Mouse (Mus musculus) spleen, postnatal 4 days (tissue): ENCODE data around the gene Hspe1.
A peak's percentile ranks its signal among the peaks of the same experiment; 100 is the strongest.
"Not testable (repeated sequence)": the region's sequence is repeated elsewhere in the genome, so short reads cannot be mapped to it uniquely, and the experiment has no call there.

Source experiments
- DNase-seq, 2 experiments: peaks; one replicate each; pipeline ENCODE4 v3.0.0; 2022; ENCODE audit warnings: low spot score in 2 of 2

The Hspe1 gene

DNA sequence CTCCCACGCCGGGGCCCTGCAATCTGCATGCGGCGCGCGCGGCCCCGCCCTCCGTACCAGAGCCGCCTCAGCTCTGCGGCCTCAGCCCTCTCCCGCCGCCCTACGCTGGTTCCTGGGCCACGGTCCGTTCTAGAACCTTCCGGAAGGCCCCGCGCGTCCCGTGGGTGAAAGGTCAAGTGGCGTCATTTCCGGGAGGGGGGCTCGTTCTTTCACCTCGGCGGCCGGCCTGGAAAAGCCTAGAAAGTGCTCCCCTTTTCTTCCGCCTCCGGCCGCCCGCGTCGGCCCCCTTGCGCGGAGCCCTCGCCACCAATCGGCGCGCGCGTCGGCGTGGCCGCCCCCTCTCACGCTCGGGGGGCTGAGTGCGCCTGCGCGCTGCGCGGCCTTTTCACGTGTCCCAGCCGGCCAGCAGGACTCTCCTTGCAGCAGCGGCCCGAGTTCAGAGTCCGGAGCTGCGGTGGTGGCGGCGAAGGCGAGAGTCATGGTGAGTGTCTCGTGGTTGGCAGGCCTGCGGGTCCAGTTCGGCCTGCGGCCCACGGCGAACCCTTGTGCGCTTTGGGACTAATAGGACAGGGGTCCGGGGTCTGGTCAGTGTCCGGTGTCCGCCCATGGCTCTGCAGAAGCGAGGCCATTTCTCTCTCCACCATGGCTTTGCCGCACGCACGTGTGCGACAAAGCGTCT, at the start of gene Hspe1, which contains the start of gene Hspd1:
Gene Hspe1 (plus strand): TSS at position 201 of the 679 bp plus-strand sequence.
Gene Hspd1 (minus strand): TSS at position 312 of the 679 bp plus-strand sequence.
- peak; percentile 94 to 96 for DNase-seq

DNA sequence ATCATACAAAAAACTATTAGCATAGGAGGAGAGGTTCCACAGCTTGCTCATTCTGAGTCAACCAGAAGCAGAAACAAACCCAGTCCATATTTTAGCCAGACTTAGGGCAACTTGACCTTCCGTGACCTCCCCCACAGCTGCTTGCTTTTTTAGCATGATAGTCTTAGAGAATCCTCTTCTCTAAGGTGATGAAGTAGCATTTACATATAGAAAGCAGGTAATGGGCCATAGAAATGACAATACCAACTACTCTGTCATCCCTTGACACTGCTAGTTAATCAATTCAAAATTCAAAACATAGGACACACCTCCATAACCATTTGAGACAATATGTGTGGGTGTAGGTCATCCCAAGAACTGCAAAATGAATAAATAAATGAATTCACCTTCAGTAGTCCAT, 48.0 kb upstream of the Hspe1 start:
- no peak for DNase-seq

DNA sequence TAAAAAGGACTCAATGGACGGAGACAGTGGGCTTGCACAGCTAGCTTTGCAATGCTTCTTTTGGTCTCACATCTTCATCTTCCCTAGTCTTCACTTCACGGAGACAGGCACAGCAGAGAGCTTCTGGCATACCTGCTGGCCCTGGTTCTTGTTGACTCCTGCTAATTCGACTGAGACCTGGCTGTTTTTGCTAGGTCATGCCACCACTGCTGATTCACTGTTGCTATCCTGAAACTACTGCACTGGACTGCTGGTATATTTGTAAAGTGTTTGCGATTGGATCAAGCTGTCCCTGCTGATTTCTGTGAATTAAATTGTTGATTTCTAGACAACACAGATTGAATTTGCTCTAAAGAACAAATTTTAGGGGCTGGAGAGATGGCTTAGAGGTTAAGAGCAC, 46.2 kb upstream of the Hspe1 start:
- no peak for DNase-seq

DNA sequence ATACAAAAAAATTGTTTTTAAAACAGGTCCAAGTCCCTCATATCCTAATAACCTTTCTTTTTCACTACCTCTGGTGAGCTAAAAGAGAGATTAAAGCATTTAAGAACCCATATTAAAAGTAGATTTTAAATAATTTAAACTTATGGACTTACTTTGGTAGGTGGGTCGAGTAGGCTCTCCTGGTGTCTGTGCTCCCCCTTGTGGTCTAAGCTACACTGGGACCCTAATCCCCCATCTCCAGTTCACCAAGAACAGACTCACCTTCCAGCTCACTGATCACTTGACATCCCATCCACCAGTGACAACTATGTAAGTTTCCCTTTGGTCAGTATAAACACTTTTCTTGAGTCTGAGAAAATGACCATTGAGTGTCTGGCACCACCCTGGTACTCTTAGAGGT, 45.7 kb upstream of the Hspe1 start:
- DNase-seq, result no peak

DNA sequence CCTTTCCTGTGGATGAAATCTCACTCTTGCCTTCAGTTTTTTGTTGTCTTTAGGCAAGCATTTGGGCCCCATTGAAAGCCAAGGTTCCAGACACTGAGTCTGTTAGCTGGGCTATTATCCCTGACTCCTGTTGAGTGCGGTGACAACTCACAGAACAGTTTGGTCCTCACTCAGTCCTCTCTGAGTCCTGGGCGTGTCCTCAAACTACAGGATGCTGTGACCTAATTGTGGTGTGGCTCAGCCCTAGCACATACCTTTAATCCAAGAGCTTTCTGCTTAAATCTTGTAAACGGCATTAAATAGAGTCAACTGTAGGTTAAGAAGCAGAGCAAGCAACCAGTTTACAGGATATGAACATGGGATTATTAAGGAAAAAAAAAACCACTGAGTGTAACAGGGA, 44.8 kb upstream of the Hspe1 start:
- no peak for DNase-seq

DNA sequence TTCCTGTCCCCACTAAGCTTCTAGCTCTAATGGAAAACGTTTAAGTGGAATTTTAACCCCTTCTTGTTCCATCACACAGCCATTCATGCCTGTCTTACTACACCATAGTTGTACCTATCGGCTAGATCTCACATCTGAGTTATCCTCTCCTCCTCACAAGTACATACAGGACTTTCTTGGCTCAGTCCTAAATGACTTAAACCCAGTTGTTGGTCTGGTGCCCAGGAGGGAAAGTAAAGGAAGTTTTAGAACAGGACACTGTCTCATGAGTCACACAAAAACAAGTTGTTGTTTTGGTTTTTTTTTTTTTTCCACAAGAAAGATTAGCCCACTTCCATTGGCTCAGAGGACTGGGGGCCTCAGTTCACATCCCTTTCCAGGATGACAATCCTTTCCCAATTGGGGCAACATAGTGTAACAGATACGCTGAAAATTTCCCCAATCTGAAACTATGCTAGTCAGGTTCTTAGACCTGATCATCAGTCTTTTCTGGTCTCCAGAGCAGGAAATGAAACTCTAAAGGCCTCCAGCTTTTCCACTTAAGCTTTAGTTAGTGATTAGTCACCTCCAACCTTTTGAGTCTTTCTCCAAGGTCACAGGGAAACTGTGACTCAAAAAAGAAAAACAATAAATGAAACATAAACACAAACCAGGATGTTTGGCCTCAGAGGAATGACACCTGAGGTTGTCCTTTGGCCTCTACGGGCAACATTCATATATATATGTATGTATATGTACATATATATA, 38.9 kb upstream of the Hspe1 start:
- DNase-seq, result no peak

DNA sequence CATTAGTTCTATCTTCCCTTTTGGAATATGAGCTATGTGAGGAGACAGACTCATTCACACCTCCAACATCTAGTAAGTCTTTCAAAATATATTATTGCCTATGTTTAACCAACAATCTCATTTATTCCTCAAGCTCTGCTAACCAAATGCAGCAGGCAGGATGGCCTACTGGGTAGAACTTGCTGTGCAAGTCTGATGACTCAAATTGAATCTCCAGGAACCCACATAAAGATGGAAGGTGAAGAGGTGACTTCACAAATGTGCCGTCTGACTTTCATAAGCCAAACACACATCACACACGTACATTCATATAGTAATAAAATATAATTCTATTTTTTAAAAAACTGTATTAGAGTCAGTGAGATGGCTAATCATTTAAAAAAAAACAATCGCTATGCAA, 36.3 kb upstream of the Hspe1 start:
- DNase-seq, result no peak

DNA sequence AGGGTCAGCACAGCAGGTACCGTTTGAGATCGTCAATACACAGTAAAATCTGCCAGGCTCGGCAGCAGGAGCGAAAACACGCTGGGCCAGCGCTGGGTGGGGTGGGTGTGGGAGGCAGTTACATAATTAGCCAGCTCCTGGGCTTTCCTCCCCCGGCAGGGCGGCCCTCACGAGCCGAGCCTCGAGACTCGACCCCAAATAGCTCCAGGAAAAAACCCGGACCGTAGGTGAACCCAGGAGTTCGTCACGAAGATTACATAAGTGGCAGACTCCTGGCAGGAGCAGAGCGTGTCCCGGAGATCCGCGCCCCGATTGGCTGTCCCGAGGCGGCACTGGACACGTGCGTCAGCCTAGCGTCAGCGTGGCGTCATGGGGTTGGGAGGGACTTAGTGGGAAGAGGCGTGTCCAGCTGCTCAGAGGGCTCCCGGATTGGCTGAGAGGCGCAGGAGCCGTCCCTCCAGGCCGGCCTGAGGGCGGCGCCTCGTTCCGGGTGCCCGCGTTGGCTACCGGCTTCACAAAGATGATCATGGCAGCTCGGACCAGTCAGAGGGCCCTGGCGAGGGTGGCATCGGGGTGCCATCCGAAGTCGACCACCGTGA, 35.5 kb upstream of the Hspe1 start, which contains the start of gene Coq10b:
Gene Coq10b (plus strand): TSS at position 416 of the 599 bp plus-strand sequence.
- peak; percentile 97 to 98 for DNase-seq

DNA sequence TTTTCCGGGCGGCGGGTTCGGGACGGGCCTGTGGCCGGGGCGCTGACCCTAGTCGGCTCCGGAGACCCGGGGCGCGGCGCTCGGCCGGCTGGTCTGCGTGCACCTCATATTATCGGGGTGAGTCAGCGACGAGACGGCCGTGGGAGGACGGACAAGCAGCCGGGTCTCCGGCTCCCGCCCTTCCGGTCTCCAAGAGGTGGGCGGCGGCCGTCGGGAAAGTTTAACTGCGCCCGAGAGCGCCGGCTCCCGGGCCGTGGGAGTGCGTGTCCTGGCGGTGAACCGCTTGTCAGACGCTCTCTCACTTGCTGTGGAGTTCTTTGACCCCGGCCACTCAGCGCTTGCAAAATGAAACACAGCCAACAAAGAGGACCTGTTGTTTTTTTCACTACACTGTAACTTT, 34.9 kb upstream of the Hspe1 start:
- DNase-seq, result peak; percentile 77 to 88

DNA sequence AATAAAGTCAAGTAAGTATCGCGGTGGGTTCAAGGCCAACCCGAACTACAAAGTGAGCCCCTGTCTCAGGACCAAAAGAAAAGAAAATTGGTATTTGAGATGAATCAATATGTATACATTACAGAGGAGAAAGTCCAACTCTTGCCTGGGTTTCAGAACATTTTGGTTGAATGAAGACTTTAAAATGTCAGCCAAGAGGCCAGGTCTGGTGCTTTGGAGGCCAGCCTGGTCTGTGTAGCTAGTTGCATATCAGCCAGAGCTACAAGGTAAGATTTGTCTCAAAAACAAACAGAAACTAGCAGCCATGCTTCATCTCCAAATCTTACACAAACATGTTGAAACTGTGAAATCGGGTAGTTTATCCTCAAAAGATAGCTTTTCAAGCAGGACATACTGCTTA, 34.3 kb upstream of the Hspe1 start:
- DNase-seq, result no peak

DNA sequence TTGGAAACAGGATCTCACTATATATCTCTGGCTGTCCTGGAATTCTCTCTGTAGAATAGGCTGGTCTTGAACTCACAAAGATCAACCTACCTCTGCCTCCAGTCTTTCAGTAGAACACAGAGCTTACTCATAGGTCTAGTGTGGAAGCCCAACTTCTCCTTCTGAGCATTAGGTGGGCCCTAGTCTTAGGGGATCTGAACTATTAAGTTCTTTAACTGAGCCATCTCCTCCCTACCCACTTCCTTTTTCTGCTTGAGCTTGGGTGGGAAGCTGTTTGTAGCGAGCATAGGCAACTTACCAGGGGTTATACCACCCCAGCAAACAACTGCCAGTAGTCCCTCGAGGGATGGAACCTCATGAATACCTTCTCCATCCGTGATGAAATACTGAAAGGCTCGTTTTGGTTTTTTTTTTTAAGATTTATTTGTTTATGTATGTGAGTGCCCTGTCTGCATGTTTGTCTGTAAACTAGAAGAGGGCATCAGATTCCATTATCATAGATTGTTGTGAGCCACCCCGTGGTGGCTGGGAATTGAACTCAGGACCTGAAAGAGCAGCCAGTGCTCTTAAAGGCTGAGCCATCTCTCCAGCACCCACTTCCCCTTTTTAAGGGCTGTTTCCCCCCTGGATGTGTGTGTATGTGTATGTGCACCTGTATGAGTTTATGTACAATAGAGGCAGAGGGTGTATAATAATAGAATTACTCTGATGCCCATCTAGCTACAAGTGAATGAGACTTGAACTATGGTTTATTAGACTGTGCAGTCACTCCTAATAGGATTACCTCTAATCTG, 32.4 kb upstream of the Hspe1 start:
- DNase-seq, result no peak

DNA sequence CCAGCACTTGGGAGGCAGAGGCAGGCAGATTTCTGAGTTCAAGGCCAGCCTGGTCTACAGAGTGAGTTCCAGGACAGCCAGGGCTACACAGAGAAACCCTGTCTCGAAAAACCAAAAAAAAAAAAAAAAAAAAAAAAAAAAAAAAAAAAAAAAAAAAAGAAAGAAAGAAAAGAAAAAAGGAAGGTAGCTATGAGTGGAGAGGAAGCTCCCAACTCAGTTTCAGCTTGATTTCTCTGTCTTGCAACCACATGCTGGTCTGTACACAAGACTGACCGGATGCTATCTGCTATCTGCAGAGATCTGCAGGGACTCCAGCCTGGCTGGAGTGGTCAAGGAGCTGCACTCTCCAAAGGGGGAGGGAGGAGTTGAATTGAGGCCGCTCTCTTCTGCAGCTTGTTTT, 29.5 kb upstream of the Hspe1 start:
- DNase-seq, result not testable (repeated sequence)

DNA sequence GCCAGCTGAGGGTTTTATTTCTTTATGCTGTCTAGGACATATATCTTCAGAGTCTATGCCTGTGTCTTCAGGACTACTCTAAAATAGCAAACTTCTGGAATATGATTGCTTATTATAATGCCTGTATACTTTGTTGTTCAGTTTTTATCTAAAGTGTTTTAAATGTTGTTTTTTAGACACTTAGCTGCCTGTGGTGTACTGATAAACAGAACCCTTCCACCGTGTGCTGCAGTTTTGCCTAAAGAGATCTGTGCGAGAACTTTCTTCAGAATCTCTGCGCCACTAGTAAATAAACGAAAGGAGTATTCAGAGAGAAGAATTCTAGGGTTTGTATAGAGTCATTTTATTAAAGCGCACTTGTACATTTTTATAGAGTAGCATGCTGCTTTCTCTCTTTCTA, 26.8 kb upstream of the Hspe1 start:
- no peak for DNase-seq

DNA sequence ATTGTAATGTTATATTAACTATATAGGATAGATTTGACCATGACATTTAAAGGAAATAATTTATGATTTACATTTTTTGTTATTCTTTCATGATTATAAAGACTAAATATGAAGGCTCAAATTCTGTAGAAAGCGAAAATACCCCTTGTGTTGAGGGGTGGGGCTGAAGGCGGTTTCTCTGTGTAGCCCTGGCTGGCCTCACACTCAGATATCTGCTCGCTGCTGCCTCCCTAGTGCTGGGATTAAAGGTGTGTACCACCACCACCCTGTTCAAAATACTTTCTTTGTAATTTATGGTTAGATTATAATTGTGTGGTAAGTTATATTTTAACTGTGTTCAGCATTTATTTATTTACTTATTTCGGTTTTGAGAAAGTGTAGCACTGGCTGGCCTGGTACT, 26.2 kb upstream of the Hspe1 start:
- DNase-seq, result no peak

DNA sequence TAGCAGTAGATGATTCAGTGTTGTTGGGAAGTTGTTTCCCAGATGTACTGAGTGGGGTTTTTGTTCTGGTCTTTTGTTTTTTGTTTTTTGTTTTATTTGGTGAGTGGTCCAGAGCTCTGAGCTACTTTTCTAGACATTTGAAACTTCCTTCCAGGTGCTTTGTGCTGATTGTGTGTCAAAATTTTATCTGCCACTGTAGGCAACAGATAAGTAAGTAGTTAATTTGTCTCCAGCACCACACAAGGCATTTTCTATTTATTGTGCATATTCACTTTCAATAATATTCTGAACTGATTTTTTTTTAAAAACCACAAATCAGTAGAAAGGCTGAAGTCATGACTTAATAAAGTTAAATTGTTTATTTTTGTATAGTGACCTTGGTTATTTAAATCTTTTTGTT, 15.6 kb upstream of the Hspe1 start:
- DNase-seq, result not testable (repeated sequence)

DNA sequence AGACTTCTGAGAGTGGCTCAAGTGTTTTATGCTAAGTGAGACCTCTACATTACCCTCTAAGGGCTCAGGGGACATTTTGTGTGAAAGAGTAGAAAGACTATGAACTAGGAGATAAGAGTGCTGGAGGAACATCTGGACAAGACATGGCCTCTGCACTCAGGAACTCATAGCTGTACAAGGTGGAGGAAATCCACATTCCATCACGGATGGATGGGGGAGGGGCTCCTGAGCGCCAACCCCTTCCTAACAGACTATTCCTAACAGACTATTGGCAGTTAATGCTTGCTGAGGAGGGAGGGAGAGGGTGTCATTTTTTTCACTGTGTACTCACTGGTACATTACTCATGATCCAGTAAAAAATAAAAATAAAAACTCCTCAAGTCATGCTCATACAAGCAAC, 13.2 kb upstream of the Hspe1 start:
- DNase-seq, result no peak

DNA sequence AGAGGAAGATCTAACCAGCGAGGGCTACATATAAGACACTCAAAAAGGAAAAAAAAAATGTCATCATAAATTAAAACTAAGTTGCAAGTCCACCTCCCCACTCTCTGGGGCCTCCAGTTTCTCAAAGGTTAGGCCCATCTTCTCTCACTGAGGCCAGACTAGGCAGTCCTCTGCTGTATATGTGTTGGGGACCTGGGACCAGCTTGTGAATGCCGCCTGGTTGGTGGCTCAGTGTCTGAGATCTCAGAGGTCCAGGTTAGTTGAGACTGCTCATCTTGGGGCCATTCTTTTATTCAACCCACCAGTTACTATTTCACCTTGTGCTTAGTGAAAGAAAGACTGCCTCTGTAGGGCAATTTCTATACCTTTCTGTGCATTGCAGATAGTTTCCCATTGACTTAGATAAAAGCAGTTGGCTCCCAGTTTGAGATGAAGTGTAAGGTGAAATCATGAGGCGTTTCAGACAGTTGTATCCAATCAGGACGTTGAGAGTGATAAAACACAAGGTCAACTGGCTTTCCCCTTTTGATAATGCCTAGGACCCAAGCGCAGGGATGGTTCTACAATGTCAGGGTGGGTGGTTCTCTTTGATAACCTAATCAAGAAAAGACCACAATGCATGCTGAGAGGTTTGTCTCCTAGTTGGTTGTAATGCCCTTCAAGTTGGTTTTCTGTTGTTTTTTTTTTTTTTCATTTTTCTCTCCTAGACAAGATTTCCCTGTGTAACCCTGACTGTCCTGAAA, 12.1 kb upstream of the Hspe1 start:
- no peak for DNase-seq

DNA sequence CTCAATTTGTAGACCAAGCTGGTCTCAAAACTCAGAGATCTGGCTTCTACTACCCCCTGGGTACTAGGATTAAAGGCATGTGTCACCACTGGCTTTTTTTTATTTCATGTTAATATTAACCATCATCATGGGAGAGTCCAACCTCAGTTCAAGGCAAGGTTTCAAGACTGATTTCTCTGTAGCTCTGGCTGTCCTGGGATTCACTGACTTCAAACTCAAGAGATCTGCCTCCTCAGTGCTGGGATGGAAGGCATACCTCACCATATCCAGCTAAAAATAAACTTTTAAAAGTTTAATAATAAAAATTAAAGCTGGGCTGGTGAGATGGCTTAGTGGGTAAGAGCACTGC, 11.6 kb upstream of the Hspe1 start:
- no peak for DNase-seq

DNA sequence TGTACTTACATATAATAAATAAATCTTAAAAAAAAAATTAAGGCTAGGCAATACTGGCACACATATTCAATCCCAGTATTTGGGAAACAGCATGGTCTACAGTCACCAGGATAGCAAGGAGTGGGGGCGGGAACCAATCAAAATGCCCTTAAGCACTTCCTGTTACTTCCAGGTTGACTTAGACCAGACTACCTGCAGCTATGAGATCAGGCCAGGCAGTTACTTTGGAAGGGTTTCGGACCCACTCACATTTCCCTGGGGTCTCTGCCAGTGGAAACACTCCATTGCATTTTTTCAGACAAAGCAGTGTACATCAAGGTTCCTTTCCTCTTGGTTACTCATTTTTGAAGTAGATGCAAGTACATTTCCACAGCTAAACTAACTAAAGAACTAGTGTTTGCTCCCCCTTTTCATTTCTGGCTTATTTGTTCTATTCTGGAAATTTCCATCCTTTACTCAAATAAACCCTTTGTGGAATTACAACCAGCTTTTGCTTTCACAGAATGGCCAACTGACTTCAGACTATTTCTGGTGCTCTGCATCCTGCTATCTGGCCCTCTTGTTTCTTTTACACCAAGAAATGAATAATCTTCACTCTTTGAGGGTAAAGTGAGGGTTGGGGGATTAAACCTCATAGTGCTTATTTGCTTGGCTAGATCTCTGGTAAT, 10.9 kb upstream of the Hspe1 start:
- DNase-seq, result no peak

DNA sequence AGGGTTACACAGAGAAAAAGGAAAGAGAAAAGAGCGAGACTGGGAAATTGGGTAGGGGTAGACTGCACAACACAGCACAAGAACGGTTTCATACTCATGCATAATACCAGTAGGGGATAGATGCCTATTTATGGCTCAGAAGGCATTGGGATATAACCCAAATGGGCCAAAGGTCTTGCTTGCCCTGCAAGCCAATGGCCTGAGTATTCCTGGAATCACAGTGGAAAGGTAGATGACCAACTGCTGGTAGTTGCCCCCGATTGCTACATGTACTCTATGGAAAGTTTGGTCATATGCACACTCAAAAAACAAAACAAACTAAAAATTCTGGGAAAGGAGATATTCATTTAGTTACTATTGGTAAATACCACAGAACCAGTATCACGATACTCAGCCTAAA, 8.3 kb upstream of the Hspe1 start:
- DNase-seq, result no peak

DNA sequence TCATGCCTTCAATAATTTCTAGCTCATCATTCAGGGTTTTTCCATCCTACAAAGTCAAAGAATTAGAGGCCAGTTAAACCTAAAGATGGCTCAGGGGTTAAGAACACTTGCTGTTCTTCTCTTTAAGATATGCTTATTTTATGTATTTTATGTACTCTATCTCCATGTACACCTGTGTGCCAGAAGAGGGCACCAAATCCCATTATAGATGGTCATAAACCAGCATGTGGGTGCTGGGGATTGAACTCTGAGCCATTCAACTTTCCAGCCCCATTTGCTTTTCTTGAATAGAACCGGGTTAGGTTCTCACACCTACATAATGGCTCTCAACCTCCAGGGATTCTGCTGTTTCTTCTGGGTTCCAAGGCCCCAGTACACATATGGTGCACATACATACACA, 5.8 kb upstream of the Hspe1 start:
- DNase-seq, result no peak
